Mouse (Mus musculus) spleen, postnatal 14 days (tissue): Measurements from ENCODE around the gene F2.
"Not testable (repeated sequence)": the region's sequence is repeated elsewhere in the genome, so short reads cannot be mapped to it uniquely, and the experiment has no call there.

Source experiments
- DNase-seq, 2 experiments: peaks; one replicate each; pipeline ENCODE4 v3.0.0; 2021 to 2022; ENCODE audit warnings: low spot score in 2 of 2

The F2 gene

DNA sequence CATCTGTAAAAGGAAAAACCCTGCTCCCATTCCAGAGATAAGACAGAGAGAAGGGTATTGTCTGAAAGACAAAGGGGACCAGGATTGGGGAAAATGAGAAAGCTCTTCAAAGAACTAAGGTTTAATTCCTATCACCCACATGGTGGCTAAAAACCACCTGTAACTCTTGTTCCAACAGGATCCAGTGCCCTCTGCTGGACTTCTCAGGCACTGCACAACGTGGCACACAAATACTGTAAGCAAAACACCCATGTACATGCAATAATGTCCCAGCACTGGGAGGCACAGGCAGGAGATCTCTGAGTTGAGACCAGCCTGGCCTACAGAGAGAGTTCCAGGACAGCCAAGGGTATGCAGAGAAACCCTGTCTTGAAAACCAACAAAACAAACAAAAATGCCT, 10.5 kb upstream of the F2 start:
- DNase-seq = peak in 1 of 2 experiments; percentile 52

GRCm38 (mm10) chr2:91645811-91646210, 9.6 kb upstream of the F2 start:
- DNase-seq = no peak

DNA sequence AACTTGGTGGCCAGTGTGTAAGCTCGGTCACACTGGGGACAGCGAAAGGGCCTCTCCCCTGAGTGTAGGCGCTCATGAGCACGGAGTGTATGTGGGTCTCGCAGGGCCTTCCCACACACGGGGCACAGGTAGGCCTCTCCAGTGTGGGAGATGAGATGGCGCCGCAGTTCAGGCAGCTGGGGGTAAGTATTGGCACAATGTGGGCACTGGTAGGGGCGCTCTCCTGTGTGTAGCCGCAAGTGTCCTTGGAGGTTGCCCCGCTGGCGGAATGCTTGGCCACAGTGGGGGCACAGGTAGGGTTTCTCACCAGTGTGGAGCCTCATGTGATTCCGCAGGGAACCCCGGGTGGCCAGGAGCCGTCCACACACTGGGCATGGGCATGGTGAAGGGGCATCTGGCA, 9.1 kb upstream of the F2 start:
- no peak for DNase-seq

GRCm38 (mm10) chr2:91644021-91644420, 7.8 kb upstream of the F2 start:
- DNase-seq = no peak

GRCm38 (mm10) chr2:91642825-91643415, 6.7 kb upstream of the F2 start:
- DNase-seq = no peak

- no peak for DNase-seq
Measured at GRCm38 (mm10) chr2:91638931-91639330, 2.7 kb upstream of the F2 start.

GRCm38 (mm10) chr2:91636727-91637338, 619 bp upstream of the F2 start:
- no peak for DNase-seq

- no peak for DNase-seq
Measured at GRCm38 (mm10) chr2:91635486-91635885, 728 bp downstream of the F2 start.

DNA sequence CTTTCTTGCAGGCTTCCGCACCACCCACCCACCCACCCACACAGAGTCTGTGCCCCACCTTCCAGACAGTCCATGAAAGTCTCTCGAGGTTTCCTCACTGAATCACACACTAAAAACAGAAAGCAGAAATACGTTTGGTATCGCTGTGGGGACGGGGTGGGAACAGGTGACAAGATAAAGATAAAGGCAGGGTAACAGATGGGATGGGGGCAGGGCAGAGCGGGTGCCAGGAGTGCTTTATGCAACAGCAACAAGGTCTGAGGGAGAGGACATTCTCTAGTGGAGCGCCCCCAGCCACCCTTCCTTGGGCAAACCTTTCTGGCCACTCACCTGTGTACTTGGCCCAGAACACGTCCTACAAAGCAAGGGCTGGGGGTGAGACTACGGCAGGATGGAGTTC, 1.4 kb downstream of the F2 start:
- DNase-seq = no peak

GRCm38 (mm10) chr2:91633334-91633977, 2.8 kb downstream of the F2 start:
- no peak for DNase-seq

DNA sequence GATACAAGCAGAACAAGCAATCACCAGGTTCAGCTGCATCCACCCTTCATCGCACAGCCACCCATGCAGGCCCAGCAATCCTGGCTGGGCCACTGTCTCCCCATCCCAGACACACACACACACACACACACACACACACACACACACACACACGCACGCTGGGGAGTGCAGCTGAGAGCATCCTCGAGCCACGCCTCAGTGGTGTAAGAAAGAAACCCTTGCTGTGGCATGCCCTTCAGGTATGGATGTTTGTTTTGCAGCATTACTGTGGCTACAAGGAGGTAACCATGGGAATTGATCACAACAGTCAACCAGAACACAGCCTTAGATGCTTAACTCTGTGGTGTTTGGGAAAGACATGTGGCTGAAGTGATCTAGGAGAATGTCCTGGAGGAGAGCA, 3.9 kb downstream of the F2 start:
- DNase-seq = no peak

GRCm38 (mm10) chr2:91631826-91632225, 4.4 kb downstream of the F2 start:
- no peak for DNase-seq

DNA sequence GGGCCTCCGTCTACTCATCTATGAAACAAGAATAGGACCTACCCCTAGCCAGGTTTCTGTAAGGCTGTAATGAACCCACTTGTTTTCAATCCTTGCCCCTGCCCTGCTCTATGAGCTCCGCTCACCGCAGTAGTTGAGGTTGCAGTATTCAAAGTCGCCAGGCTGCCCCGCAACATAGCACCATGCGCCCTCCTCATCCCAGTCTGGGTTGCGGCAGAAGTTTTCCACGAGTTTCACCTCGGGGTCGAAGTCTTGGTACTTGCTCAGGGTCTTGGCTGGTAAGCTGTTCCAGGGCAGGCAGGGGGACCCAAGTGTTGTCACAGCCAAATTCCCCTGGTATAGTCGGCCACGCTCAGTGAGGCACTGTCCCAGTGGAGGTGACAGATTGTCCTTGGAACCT, 5.8 kb downstream of the F2 start:
- DNase-seq = no peak

- DNase-seq = no peak
Measured at GRCm38 (mm10) chr2:91629682-91630081, 6.5 kb downstream of the F2 start.

GRCm38 (mm10) chr2:91628171-91628570, 8.0 kb downstream of the F2 start:
- DNase-seq = no peak

DNA sequence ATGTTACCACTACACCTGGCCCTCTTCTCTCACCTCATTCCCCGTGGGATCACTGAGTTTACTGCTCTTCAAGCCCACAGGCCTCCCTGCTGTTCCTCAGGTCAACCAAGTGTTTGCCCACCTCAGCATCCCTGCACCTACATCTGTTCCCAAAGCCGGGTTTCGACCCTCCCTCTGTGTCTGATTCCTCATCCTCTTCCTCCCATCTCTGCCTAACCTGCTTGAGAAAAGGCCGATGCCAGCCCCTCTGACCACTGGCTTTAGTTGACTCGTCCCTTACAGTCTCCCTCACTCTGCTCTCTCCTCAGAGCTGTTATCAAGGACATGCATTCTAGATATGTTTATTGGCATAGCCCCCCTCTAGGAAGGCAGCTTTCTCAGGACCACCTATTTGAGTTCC, 8.7 kb downstream of the F2 start:
- DNase-seq = no peak

- DNase-seq = not testable (repeated sequence)
Measured at GRCm38 (mm10) chr2:91623366-91623765, 12.8 kb downstream of the F2 start.

GRCm38 (mm10) chr2:91622356-91622755, 13.9 kb downstream of the F2 start:
- DNase-seq = no peak

DNA sequence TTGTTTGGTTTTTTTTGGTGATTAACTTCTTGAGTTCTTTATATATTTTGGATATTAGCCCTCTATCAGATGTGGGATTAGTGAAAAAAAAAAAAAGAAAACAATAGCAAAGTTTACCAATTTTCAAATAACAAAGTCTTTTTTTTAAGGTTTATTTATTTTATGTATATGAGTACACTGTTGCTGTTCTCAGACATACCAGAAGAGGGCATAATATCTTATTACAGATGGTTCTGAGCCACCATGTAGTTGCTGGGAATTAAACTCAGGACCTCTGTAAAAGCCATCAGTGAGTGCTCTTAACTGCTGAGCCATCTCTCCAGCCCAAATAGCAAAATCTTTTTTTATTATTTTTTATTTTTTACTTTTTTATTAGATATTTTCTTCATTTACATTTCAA, 26.8 kb downstream of the F2 start:
- not testable (repeated sequence) for DNase-seq

- no peak for DNase-seq
Measured at GRCm38 (mm10) chr2:91602389-91602788, 33.8 kb downstream of the F2 start.

DNA sequence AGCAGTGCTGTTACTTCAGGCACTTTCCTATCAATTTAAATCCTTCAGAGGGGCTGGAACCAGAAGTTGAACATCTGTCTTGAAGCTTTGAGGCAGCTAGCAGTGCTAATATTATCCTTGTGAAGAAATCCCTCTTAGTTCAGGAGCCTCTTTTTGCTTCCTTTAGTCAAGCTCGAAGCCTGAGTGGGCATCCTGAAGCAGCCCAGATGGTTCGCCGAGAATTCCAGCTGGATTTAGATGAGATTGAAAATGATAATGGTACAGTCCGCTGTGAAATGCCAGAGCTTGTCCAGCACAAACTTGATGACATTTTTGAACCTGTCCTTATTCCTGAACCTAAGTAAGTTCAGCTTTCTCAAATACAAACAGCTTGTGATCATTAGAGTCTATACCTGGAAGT, 35.7 kb downstream of the F2 start:
- no peak for DNase-seq

DNA sequence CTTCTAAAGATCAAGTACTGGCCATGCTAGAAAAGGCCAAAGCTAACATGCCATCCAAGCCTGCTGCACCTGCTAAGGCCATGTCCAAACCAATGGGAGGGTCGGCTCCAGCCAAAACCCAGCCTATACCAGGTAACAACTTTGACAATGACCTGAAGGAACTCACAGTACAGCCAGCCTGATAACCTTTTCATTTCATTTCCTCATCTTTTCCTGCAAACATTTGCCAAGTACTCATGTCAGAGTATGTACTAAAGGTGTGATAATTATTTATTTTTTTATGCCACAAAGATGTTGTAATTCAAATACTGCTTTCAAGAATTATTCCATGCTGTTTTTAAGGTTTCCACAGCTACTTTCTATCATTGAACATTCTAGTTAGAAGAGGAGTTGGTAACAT, 50.0 kb downstream of the F2 start:
- DNase-seq = no peak

GRCm38 (mm10) chr2:91580894-91581293, 55.3 kb downstream of the F2 start:
- DNase-seq = no peak
